Mouse (Mus musculus) v-Abl transformed pro-B cells (cell line): ENCODE results near the gene Parp9.
"Not testable (repeated sequence)": the region's sequence is repeated elsewhere in the genome, so short reads cannot be mapped to it uniquely, and the experiment has no call there.

Experiments
- in situ Hi-C, 2 experiments: fragments of 400-800 bp; cut with MboI; formaldehyde crosslinking; loops; one replicate each; pipeline ENCODE4 v1.15.1; 2025; ENCODE audit not compliant: unreplicated experiment in 2 of 2

Parp9 gene

GRCm38 (mm10) chr16:35938211-35939151 lies at the start of gene Parp9, which contains the start of gene Dtx3l:
Gene Parp9, plus strand, starts transcription at chr16:35938470.
Gene Dtx3l, minus strand, starts transcription at chr16:35939151.
- in situ Hi-C loops: loop anchor here (5.0 to 10.0 kb wide), 2 partner anchors 66 to 204 kb away; partner anchors contain the start of gene Parp14 (in 2 of the 2)

GRCm38 (mm10) chr16:35888910-35889309 lies 49.4 kb upstream of the Parp9 start:
- in situ Hi-C loops: no loop called here

- in situ Hi-C loops: no loop called here
Observed at GRCm38 (mm10) chr16:35890645-35891044, 47.6 kb upstream of the Parp9 start.

- in situ Hi-C loops: not testable (repeated sequence)
Observed at GRCm38 (mm10) chr16:35891603-35892002, 46.7 kb upstream of the Parp9 start.

GRCm38 (mm10) chr16:35894997-35895396 lies 43.3 kb upstream of the Parp9 start:
- in situ Hi-C loops: no loop called here

GRCm38 (mm10) chr16:35900541-35900940 lies 37.7 kb upstream of the Parp9 start:
- in situ Hi-C loops: loop anchor here in 1 of 2 experiments (25.0 kb wide), 1 partner anchor 788 kb away; no protein-coding TSS in a partner anchor

- in situ Hi-C loops: loop anchor here in 1 of 2 experiments (25.0 kb wide), 1 partner anchor 791 kb away; no protein-coding TSS in a partner anchor
Observed at GRCm38 (mm10) chr16:35903014-35903640, 35.1 kb upstream of the Parp9 start.

GRCm38 (mm10) chr16:35904121-35904736 lies 34.0 kb upstream of the Parp9 start:
- in situ Hi-C loops: loop anchor here in 1 of 2 experiments (25.0 kb wide), 1 partner anchor 792 kb away; no protein-coding TSS in a partner anchor

GRCm38 (mm10) chr16:35905355-35905754 lies 32.9 kb upstream of the Parp9 start:
- in situ Hi-C loops: loop anchor here in 1 of 2 experiments (25.0 kb wide), 1 partner anchor 793 kb away; no protein-coding TSS in a partner anchor

- in situ Hi-C loops: loop anchor here in 1 of 2 experiments (25.0 kb wide), 1 partner anchor 794 kb away; no protein-coding TSS in a partner anchor
Observed at GRCm38 (mm10) chr16:35905819-35906485, 32.3 kb upstream of the Parp9 start.

- in situ Hi-C loops: loop anchor here in 1 of 2 experiments (25.0 kb wide), 1 partner anchor 795 kb away; no protein-coding TSS in a partner anchor
Observed at GRCm38 (mm10) chr16:35906887-35907286, 31.4 kb upstream of the Parp9 start.

- in situ Hi-C loops: loop anchor here in 1 of 2 experiments (25.0 kb wide), 1 partner anchor 795 kb away; no protein-coding TSS in a partner anchor
Observed at GRCm38 (mm10) chr16:35907432-35908201, 30.7 kb upstream of the Parp9 start.

- in situ Hi-C loops: loop anchor here in 1 of 2 experiments (25.0 kb wide), 1 partner anchor 799 kb away; no protein-coding TSS in a partner anchor
Observed at GRCm38 (mm10) chr16:35911449-35911848, 26.8 kb upstream of the Parp9 start.

- in situ Hi-C loops: loop anchor here in 1 of 2 experiments (25.0 kb wide), 1 partner anchor 801 kb away; no protein-coding TSS in a partner anchor
Observed at GRCm38 (mm10) chr16:35913526-35913925, 24.7 kb upstream of the Parp9 start.

- in situ Hi-C loops: loop anchor here in 1 of 2 experiments (25.0 kb wide), 1 partner anchor 802 kb away; no protein-coding TSS in a partner anchor
Observed at GRCm38 (mm10) chr16:35914301-35914700, 24.0 kb upstream of the Parp9 start.

- in situ Hi-C loops: loop anchor here in 1 of 2 experiments (25.0 kb wide), 1 partner anchor 807 kb away; no protein-coding TSS in a partner anchor
Observed at GRCm38 (mm10) chr16:35918721-35919543, 19.3 kb upstream of the Parp9 start.

GRCm38 (mm10) chr16:35921676-35922235 lies 16.5 kb upstream of the Parp9 start:
- in situ Hi-C loops: loop anchor here in 1 of 2 experiments (25.0 kb wide), 1 partner anchor 809 kb away; no protein-coding TSS in a partner anchor
